Mouse (Mus musculus) ES-Bruce4 (cell line): ENCODE measurements around the gene Arhgef19.

Experiments
- CTCF ChIP-seq: IDR thresholded peaks from one replicate; pipeline ENCODE4 v1.8.1; 2011; ENCODE audit warnings: low read depth, low read length
- POLR2A ChIP-seq: IDR thresholded peaks from one replicate; pipeline ENCODE4 v1.8.1; 2011; ENCODE audit warnings: low read length; ENCODE audit not compliant: insufficient read depth

DNA sequence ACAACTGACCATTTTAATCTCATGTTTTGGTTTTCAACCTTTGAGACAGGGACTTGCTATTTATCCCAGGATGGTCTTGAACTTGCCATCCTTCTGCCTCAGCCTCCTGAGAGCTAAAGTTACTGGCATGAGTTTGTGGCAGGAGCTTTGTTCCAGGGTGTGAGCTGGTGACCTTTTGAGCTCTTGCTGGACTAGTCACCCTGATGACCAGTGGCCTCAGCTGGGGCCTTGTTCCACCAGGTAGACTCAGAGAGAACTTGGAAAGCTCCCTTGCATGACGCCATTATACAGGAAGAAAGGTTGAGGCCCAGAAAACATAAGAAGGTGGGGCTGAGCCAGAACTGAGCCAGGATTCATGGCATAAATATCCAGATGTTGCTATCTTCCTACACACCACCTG lies 41.2 kb downstream of the Arhgef19 start:
- TF ChIP-seq POLR2A = no peak
- no peak for TF ChIP-seq CTCF
